Mouse (Mus musculus) small intestine, adult 2 months (tissue): ENCODE data around the gene 5730522E02Rik. TPM values are rescaled to one million over a fixed set of nuclear protein-coding genes. Genes with fewer than 3 reads are reported as not detected.

Experiments used
- H3K27ac ChIP-seq: fragments of 200-500 bp; 2 replicates; pipeline ENCODE4 v1.5.1; 2012; ENCODE audit warnings: low read depth, low read length, control low read depth, inconsistent platforms; ENCODE audit not compliant: insufficient read depth
- H3K27me3 ChIP-seq: fragments of 200-500 bp; 2 replicates; pipeline ENCODE4 v1.6.1; 2012; ENCODE audit warnings: mild to moderate bottlenecking, moderate library complexity, low read length, inconsistent platforms; ENCODE audit not compliant: control insufficient read depth, insufficient read depth
- H3K36me3 ChIP-seq: fragments of 200-500 bp; 2 replicates; pipeline ENCODE4 v1.6.1; 2012; ENCODE audit warnings: mild to moderate bottlenecking, low read length, control low read depth, inconsistent platforms; ENCODE audit not compliant: control insufficient read depth, insufficient read depth
- H3K4me1 ChIP-seq: fragments of 200-500 bp; 2 replicates; pipeline ENCODE4 v1.6.1; 2012; ENCODE audit warnings: low read length, inconsistent platforms, mixed read lengths; ENCODE audit not compliant: control insufficient read depth, insufficient read depth, insufficient read length
- H3K4me3 ChIP-seq: fragments of 200-500 bp; 2 replicates; pipeline ENCODE4 v1.5.1; 2012; ENCODE audit warnings: low read depth, mild to moderate bottlenecking, control low read depth, inconsistent platforms, low read length, moderate library complexity
- CTCF ChIP-seq: fragments of 200-500 bp; IDR thresholded peaks from 2 replicates; pipeline ENCODE4 v1.5.1; 2012; ENCODE audit warnings: low read depth, mild to moderate bottlenecking, control low read depth, inconsistent platforms, low read length, moderate library complexity, mixed read lengths; ENCODE audit not compliant: insufficient replicate concordance, insufficient read length; ENCODE audit errors: extremely low read depth
- POLR2A ChIP-seq: fragments of 200-500 bp; IDR thresholded peaks from 2 replicates; pipeline ENCODE4 v1.6.1; 2012; ENCODE audit warnings: low read depth, mild to moderate bottlenecking, control low read depth, inconsistent platforms, low read length, moderate library complexity
- WGBS: fragments of 180-500 bp; shearing (Covaris S2); methylation state at CpG from one replicate; pipeline ENCODE4 v1.1.7; 2018; 5-methylcytosine and 5-hydroxymethylcytosine counted together
- polyA plus RNA-seq: library from polyadenylated mRNA; depleted of rRNA; stranded (reverse); fragments of >200 nt; gene quantifications from 2 replicates; pipeline ENCODE4 v1.2.3, GENCODE M21; 2012

The 5730522E02Rik gene
- polyA plus RNA-seq, 1 experiment: not detected

DNA sequence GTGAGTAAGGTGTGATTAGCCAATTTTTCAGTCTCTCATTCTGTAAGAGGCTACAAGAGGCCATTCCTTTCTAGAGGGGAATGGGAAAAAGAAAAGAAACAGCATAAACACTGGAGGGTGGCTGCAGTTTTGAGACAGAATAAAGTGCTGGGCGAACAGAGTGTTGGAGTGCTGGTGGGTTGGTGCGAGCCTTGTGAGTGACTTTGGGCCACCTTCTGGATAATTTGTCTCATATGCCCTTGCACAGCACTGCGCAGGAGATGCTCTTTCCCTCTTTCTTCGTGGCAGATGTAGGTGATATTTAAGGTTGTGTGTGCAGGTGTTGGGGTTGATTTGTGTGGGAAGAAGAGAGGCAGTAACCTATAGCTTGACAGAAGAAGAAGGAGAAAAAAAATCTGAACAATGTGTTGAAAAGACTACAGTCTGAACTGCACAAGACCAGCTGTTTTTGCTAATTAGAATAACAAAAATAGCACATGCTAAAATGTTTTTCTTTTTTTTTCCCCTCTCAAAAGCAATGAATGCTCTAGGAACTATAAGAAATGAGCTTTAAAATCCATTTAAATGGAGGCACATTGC lies 269.8 kb downstream of the 5730522E02Rik start:
- H3K27me3 ChIP-seq: no peaks in the 10 kb centered on the region
- H3K4me1 ChIP-seq: no peaks in the 10 kb centered on the region
- H3K36me3 ChIP-seq: no peaks in the 10 kb centered on the region
- H3K4me3 ChIP-seq: no peak overlapping the region
- H3K27ac ChIP-seq: no peak overlapping the region
- WGBS: 76% methylated on average over 4 of the region's 4 CpGs
- no peak for TF ChIP-seq CTCF
- TF ChIP-seq POLR2A: no peak

DNA sequence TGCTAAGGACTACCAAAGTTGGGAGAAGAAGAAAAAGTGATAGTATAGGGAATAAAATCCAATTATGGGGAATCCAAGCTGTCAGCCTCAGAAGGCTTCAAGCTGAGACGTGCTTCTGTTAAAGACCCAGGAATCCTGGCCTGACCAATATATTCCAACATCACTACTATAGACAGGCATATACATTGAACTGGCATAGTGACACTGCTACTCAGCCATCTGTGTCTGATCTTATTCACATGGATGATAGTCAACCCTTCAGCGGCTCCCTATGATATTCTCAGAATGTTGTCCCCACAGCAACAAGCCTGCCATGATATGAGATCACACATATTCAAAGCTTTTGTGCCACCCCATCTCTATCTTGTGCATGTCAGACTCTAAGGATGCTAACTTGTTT lies 284.3 kb downstream of the 5730522E02Rik start:
- no peaks in the 10 kb centered on the region for H3K27me3 ChIP-seq
- WGBS: 90% methylated on average over 2 of the region's 2 CpGs
- no peaks in the 10 kb centered on the region for H3K4me1 ChIP-seq
- no peaks in the 10 kb centered on the region for H3K36me3 ChIP-seq
- no peak overlapping the region for H3K4me3 ChIP-seq
- H3K27ac ChIP-seq: no peak overlapping the region
- TF ChIP-seq CTCF (no peak), POLR2A (no peak)

- Histone ChIP-seq H3K27me3 (no peaks in the 10 kb centered on the region), H3K4me1 (no peaks in the 10 kb centered on the region), H3K27ac (no peak overlapping the region), H3K4me3 (no peak overlapping the region), H3K36me3 (no peaks in the 10 kb centered on the region)
- WGBS: 41% methylated on average over 2 of the region's 2 CpGs
- TF ChIP-seq POLR2A (no peak), CTCF (no peak)
These were observed 308.2 kb downstream of the 5730522E02Rik start for GRCm38 (mm10) chr11:25902321-25902720.

DNA sequence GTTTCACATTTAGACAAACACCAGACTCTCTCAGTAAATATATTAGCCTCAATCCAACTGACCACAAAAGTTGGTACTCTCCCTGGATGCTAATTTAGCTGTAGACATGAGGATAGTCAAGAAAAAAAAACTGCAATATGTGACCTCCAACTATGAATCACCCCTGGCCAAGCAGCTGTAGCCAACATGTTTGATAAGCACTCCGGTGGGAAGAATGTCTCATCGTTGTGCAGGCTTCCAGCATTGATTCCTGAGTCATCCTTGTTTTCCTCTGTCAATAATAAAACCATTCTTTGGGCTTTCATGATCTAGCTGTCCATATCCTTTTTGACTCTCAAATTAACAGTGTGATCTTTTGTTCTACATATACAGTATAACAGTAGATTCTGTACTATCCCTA lies 308.9 kb downstream of the 5730522E02Rik start:
- no peak overlapping the region for H3K27ac ChIP-seq
- H3K4me1 ChIP-seq: no peaks in the 10 kb centered on the region
- WGBS: 29% methylated on average over 2 of the region's 2 CpGs
- H3K36me3 ChIP-seq: no peaks in the 10 kb centered on the region
- no peak overlapping the region for H3K4me3 ChIP-seq
- no peaks in the 10 kb centered on the region for H3K27me3 ChIP-seq
- TF ChIP-seq POLR2A (no peak), CTCF (no peak)

GRCm38 (mm10) chr11:25893906-25894305 lies 316.7 kb downstream of the 5730522E02Rik start:
- Histone ChIP-seq H3K27ac (no peak overlapping the region), H3K27me3 (no peaks in the 10 kb centered on the region), H3K4me3 (no peak overlapping the region), H3K36me3 (no peaks in the 10 kb centered on the region), H3K4me1 (no peaks in the 10 kb centered on the region)
- 87% methylated on average over 3 of the region's 3 CpGs for WGBS
- TF ChIP-seq POLR2A: no peak
- no peak for TF ChIP-seq CTCF

GRCm38 (mm10) chr11:25872983-25873382 lies 337.6 kb downstream of the 5730522E02Rik start:
- no peak for TF ChIP-seq CTCF
- no peak for TF ChIP-seq POLR2A
- Histone ChIP-seq H3K4me3 (no peak overlapping the region), H3K27me3 (no peaks in the 10 kb centered on the region), H3K4me1 (no peaks in the 10 kb centered on the region), H3K36me3 (no peaks in the 10 kb centered on the region), H3K27ac (no peak overlapping the region)

DNA sequence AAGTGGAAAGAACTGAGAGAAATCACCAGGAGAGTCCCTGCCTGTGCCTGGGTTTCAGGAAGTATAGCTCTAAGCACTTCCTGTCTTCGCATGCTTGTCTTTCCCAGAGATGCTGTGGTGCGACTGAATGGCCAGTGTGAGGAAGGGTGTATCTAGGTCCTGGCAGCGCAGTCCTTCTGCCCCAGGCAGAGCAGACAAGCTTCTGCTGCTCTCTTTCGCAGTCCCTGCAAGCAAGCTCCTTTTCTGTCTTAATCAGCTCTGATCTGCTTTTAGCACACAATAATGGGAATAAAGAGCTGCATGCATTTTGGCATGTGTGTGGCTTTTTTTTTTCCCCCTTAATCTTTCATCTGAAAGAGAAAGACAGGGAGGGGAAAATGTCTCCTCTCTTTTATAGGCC lies 338.2 kb downstream of the 5730522E02Rik start:
- no peaks in the 10 kb centered on the region for H3K27me3 ChIP-seq
- 71% methylated on average over 4 of the region's 4 CpGs for whole genome bisulfite sequencing

DNA sequence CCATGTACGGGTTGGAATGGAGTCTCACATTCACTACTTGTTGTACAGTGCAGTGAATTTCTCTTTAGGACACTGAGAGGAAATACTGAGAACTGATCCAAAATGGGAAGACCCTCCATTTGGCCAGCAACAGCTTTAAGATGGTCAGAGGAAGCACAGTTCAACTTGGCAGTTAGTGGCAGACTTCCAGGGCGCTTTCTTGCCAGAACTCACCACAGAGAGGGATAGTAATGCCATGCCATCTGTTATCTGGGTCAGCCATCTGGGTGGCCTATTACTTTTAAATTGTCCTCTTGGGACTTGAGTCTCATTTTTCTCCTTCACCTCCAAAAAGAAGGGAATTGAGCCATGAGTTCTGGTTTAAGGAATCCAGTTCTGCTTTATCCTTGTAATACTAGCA lies 344.3 kb downstream of the 5730522E02Rik start:
- H3K4me3 ChIP-seq: no peak overlapping the region
- 65% methylated on average over 2 of the region's 2 CpGs for WGBS
- no peaks in the 10 kb centered on the region for H3K36me3 ChIP-seq
- TF ChIP-seq POLR2A (no peak), CTCF (no peak)
- H3K27ac ChIP-seq: no peak overlapping the region
- H3K27me3 ChIP-seq: no peaks in the 10 kb centered on the region
- no peaks in the 10 kb centered on the region for H3K4me1 ChIP-seq

More for the DNA sequence above, 338.2 kb downstream of the 5730522E02Rik start:
- no peaks in the 10 kb centered on the region for H3K4me1 ChIP-seq
- H3K4me3 ChIP-seq: no peak overlapping the region
- H3K27ac ChIP-seq: no peak overlapping the region
- no peaks in the 10 kb centered on the region for H3K36me3 ChIP-seq
- TF ChIP-seq CTCF (no peak), POLR2A (no peak)
